Mouse (Mus musculus) olfactory bulb, adult 2 months (tissue): ENCODE results near the gene Focad.

Source experiments
- CTCF ChIP-seq: fragments of 200-500 bp; IDR thresholded peaks from 2 replicates; pipeline ENCODE4 v1.5.1; 2012; ENCODE audit warnings: low read depth, mild to moderate bottlenecking, low read length, moderate library complexity; ENCODE audit not compliant: insufficient read depth
- POLR2A ChIP-seq: fragments of 200-500 bp; IDR thresholded peaks from 2 replicates; pipeline ENCODE4 v1.6.1; 2012; ENCODE audit warnings: mild to moderate bottlenecking, low read depth, low read length, moderate library complexity; ENCODE audit not compliant: insufficient read depth

DNA sequence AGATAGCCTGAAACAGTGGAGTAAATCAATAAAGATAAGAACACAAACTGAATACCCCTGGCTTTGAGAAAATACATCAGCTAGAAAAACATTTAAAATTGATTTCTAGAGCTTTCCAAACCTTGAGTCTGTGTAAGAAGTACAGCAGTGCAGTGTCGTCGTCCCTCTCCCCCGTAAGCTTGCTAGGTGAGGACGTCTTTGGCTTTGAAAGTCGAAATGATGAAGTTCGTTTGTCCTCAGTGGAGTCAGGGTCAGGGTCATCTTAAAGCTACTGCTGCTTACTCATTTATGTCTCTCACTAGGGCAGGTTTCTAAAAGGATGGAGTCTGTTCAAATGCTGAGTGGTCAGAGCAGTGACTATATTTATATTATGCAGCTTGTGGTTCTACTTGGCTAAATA lies 141.5 kb downstream of the Focad start:
- TF ChIP-seq POLR2A = no peak
- no peak for TF ChIP-seq CTCF
